ENCODE assay signal across 17 mouse cellular contexts in genomic region chr14:119731436-119732080, GRCm38 (mm10).
"Had no signal": no experiment of that assay in that cellular context is flagged by ENCODE, and none has a peak within 500 bp of the region (broad histone marks: within the 10 kb centered on the region; RNA-seq: fewer than 3 reads in every experiment).

No protein-coding gene starts in this region.

- H3K4me3 ChIP-seq: limb, embryonic 10.5 days; limb, embryonic 13.5 days; liver, embryonic 12.5 days; liver, embryonic 15.5 days; lung, embryonic 15.5 days had no signal

- H3K9ac ChIP-seq: limb, embryonic 13.5 days; liver, embryonic 12.5 days; liver, embryonic 15.5 days; lung, embryonic 15.5 days had no signal

- H3K9me3 ChIP-seq: limb, embryonic 10.5 days; limb, embryonic 13.5 days; liver, embryonic 12.5 days; liver, embryonic 15.5 days; lung, embryonic 15.5 days had no signal

- H3K27ac ChIP-seq: limb, embryonic 10.5 days; limb, embryonic 13.5 days; liver, embryonic 12.5 days; liver, embryonic 15.5 days; lung, embryonic 15.5 days; stomach, postnatal 0 days had no signal

- H3K27me3 ChIP-seq: limb, embryonic 13.5 days; liver, embryonic 12.5 days; liver, embryonic 15.5 days; lung, embryonic 15.5 days had no signal

- H3K4me1 ChIP-seq: limb, embryonic 10.5 days; limb, embryonic 13.5 days; liver, embryonic 12.5 days; liver, embryonic 15.5 days; lung, embryonic 15.5 days had no signal

- ATAC-seq: liver, embryonic 12.5 days had no signal

- DNase-seq: kidney, postnatal 14 days; kidney, postnatal 4 days; liver; lung, adult 18-20 months; lung, postnatal 14 days; lung, postnatal 4 days; midbrain, embryonic 14.5 days; thymus, adult 2 months; thymus, postnatal 14 days; thymus, postnatal 4 days had no signal

- H3K4me2 ChIP-seq: limb, embryonic 13.5 days; liver, embryonic 12.5 days; liver, embryonic 15.5 days; lung, embryonic 15.5 days; midbrain, embryonic 11.5 days had no signal

- H3K36me3 ChIP-seq: limb, embryonic 10.5 days; limb, embryonic 13.5 days; liver, embryonic 12.5 days; liver, embryonic 15.5 days; lung, embryonic 15.5 days had no signal
